Mouse (Mus musculus) heart, postnatal 0 days (tissue): ENCODE results near the gene Zbtb32.

Experiments used
- CTCF ChIP-seq: IDR thresholded peaks from 2 replicates; pipeline ENCODE4 v1.5.1; 2016; ENCODE audit warnings: antibody characterized with exemption, control low read depth, low read depth
- EP300 ChIP-seq: IDR thresholded peaks from 2 replicates; pipeline ENCODE4 v1.6.1; 2016; ENCODE audit warnings: antibody characterized with exemption, low read depth

GRCm38 (mm10) chr7:30639083-30639482, 40.4 kb upstream of the Zbtb32 start:
- TF ChIP-seq EP300 (no peak), CTCF (no peak)
